Mouse (Mus musculus) forelimb bud, embryonic 11.5 days (tissue): ENCODE data around the gene Ackr3.

Source experiments
- DNase-seq: peaks from one replicate; pipeline ENCODE4 v3.0.0-alpha.2; 2012; ENCODE audit warnings: low read depth, low spot score

The Ackr3 gene

GRCm38 (mm10) chr1:90228323-90228697 lies 24.5 kb downstream of the Ackr3 start:
- no peak for DNase-seq

GRCm38 (mm10) chr1:90230611-90231010 lies 26.8 kb downstream of the Ackr3 start:
- no peak for DNase-seq

GRCm38 (mm10) chr1:90231591-90232490 lies 28.1 kb downstream of the Ackr3 start:
- no peak for DNase-seq

GRCm38 (mm10) chr1:90232491-90232885 lies 28.7 kb downstream of the Ackr3 start:
- DNase-seq: no peak

- DNase-seq: peak; percentile 58
These were observed 30.9 kb downstream of the Ackr3 start for GRCm38 (mm10) chr1:90234620-90235054.

GRCm38 (mm10) chr1:90236640-90237039 lies 32.9 kb downstream of the Ackr3 start:
- DNase-seq: no peak

- DNase-seq: no peak
These were observed 34.5 kb downstream of the Ackr3 start for GRCm38 (mm10) chr1:90238095-90238888.

- DNase-seq: no peak
These were observed 35.8 kb downstream of the Ackr3 start for GRCm38 (mm10) chr1:90239336-90240225.

- no peak for DNase-seq
These were observed 36.5 kb downstream of the Ackr3 start for GRCm38 (mm10) chr1:90240287-90240686.

- no peak for DNase-seq
These were observed 38.7 kb downstream of the Ackr3 start for GRCm38 (mm10) chr1:90242444-90242989.

GRCm38 (mm10) chr1:90244537-90244936 lies 40.8 kb downstream of the Ackr3 start:
- DNase-seq: no peak

GRCm38 (mm10) chr1:90245533-90245932 lies 41.8 kb downstream of the Ackr3 start:
- no peak for DNase-seq

- no peak for DNase-seq
These were observed 42.3 kb downstream of the Ackr3 start for GRCm38 (mm10) chr1:90246035-90246434.

GRCm38 (mm10) chr1:90246800-90247199 lies 43.0 kb downstream of the Ackr3 start:
- DNase-seq: no peak

GRCm38 (mm10) chr1:90247234-90247633 lies 43.5 kb downstream of the Ackr3 start:
- DNase-seq: no peak

GRCm38 (mm10) chr1:90247756-90248541 lies 44.2 kb downstream of the Ackr3 start:
- DNase-seq: no peak

- DNase-seq: no peak
These were observed 45.4 kb downstream of the Ackr3 start for GRCm38 (mm10) chr1:90248966-90249735.

GRCm38 (mm10) chr1:90250419-90250818 lies 46.6 kb downstream of the Ackr3 start:
- no peak for DNase-seq

- no peak for DNase-seq
These were observed 47.4 kb downstream of the Ackr3 start for GRCm38 (mm10) chr1:90251156-90251555.

GRCm38 (mm10) chr1:90253465-90253864 lies 49.7 kb downstream of the Ackr3 start:
- no peak for DNase-seq
